Mouse (Mus musculus): ENCODE measurements around the gene Ranbp1.

Ranbp1 gene

GRCm38 (mm10) chr16:18234671-18235388 is 13.7 kb downstream of the Ranbp1 start, which contains the start of gene Zdhhc8:
Gene Zdhhc8, minus strand, starts transcription at chr16:18235136.
- peak; percentile 77 for DNase-seq (ENCODE audit: low read depth, low spot score)

- peak; percentile 32 for DNase-seq (ENCODE audit: low read depth, low spot score)
These were observed 14.4 kb downstream of the Ranbp1 start for GRCm38 (mm10) chr16:18233919-18234670.

- no peak for DNase-seq (ENCODE audit: low read depth, low spot score)
These were observed 15.1 kb downstream of the Ranbp1 start for GRCm38 (mm10) chr16:18233451-18233850.

- no peak for DNase-seq (ENCODE audit: low read depth, low spot score)
These were observed 17.1 kb downstream of the Ranbp1 start for GRCm38 (mm10) chr16:18231451-18231850.

- peak; percentile 36 for DNase-seq (ENCODE audit: low read depth, low spot score)
These were observed 17.5 kb downstream of the Ranbp1 start for GRCm38 (mm10) chr16:18231047-18231446.

GRCm38 (mm10) chr16:18230617-18231016 is 17.9 kb downstream of the Ranbp1 start:
- no peak for DNase-seq (ENCODE audit: low read depth, low spot score)

GRCm38 (mm10) chr16:18229622-18230021 is 18.9 kb downstream of the Ranbp1 start:
- no peak for DNase-seq (ENCODE audit: low read depth, low spot score)

GRCm38 (mm10) chr16:18228856-18229255 is 19.7 kb downstream of the Ranbp1 start:
- no peak for DNase-seq (ENCODE audit: low read depth, low spot score)

GRCm38 (mm10) chr16:18227897-18228422 is 20.6 kb downstream of the Ranbp1 start:
- no peak for DNase-seq (ENCODE audit: low read depth, low spot score)

GRCm38 (mm10) chr16:18227187-18227586 is 21.3 kb downstream of the Ranbp1 start:
- DNase-seq (ENCODE audit: low read depth, low spot score), result no peak

- DNase-seq (ENCODE audit: low read depth, low spot score), result no peak
These were observed 26.3 kb downstream of the Ranbp1 start for GRCm38 (mm10) chr16:18222188-18222587.

GRCm38 (mm10) chr16:18221543-18221898 is 27.0 kb downstream of the Ranbp1 start:
- peak; percentile 35 for DNase-seq (ENCODE audit: low read depth, low spot score)

GRCm38 (mm10) chr16:18220856-18221542 is 27.5 kb downstream of the Ranbp1 start:
- DNase-seq (ENCODE audit: low read depth, low spot score), result no peak

GRCm38 (mm10) chr16:18220001-18220400 is 28.5 kb downstream of the Ranbp1 start:
- peak; percentile 52 for DNase-seq (ENCODE audit: low read depth, low spot score)

GRCm38 (mm10) chr16:18218580-18218996 is 29.9 kb downstream of the Ranbp1 start:
- no peak for DNase-seq (ENCODE audit: low read depth, low spot score)

GRCm38 (mm10) chr16:18217579-18217978 is 31.0 kb downstream of the Ranbp1 start, which contains the start of gene Ccdc188:
Gene Ccdc188, plus strand, starts transcription at chr16:18217879.
- DNase-seq (ENCODE audit: low read depth, low spot score), result no peak

GRCm38 (mm10) chr16:18214858-18215257 is 33.7 kb downstream of the Ranbp1 start:
- DNase-seq (ENCODE audit: low read depth, low spot score), result no peak

- DNase-seq (ENCODE audit: low read depth, low spot score), result no peak
These were observed 34.8 kb downstream of the Ranbp1 start for GRCm38 (mm10) chr16:18213689-18214088.

- peak; percentile 69 for DNase-seq (ENCODE audit: low read depth, low spot score)
These were observed 36.9 kb downstream of the Ranbp1 start for GRCm38 (mm10) chr16:18211417-18212171.

- DNase-seq (ENCODE audit: low read depth, low spot score), result peak; percentile 57
These were observed 37.7 kb downstream of the Ranbp1 start for GRCm38 (mm10) chr16:18210701-18211416.
